Mouse (Mus musculus): ENCODE results near the gene Fam102b.

DNA sequence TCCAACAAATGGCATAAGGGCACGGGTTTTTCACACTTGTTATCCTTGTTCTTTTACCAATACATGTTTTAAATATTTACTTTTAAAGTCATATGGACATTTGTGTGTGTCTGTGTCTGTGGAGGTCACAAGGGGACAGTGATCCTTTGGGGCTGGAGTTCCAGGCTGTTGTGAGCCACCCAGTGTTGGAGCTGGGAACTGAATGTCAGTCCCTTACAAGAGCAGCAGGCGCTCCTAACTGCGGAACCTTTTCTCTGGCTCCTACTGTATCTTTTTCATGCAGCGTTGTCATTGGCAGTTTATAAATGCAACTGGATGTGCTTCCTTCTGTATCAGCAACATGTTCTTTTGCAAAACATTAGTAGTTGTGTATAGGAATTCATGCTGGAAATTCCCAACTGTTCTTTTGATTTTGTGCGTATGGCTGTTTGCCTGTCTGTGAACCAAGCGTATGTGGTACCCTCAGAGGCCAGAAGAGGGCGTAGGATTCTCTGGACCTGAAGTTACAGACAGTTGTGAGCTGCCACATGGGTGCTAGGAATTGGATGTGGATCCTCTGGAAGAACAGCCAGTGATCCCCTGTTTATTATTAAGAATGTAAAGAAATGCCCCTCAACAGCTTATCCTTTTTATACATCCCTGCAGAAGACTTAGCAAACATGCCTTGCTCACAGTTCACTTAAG is 62.9 kb downstream of the Fam102b start:
- TF ChIP-seq CTCF (IDR thresholded peaks at IDR 0.05; ENCODE audit: low read depth, low read length) (peak; percentile 45), EP300 (IDR thresholded peaks at IDR 0.05; ENCODE audit: insufficient read depth, low read depth, low read length) (no peak), POLR2A (IDR thresholded peaks at IDR 0.05; ENCODE audit: insufficient read depth, low read length) (no peak)

Data from ES-Bruce4 (cell line).